Mouse (Mus musculus) ES-Bruce4 (cell line): ENCODE measurements around the gene Efcab11. TPM values are rescaled to one million over a fixed set of nuclear protein-coding genes. Genes with fewer than 3 reads are reported as not detected.
"Not testable (repeated sequence)": the region's sequence is repeated elsewhere in the genome, so short reads cannot be mapped to it uniquely, and the experiment has no call there.

ENCODE experiments used
- H3K27ac ChIP-seq: 2 replicates; pipeline ENCODE4 v1.5.1; 2012; ENCODE audit warnings: low read length, inconsistent platforms; ENCODE audit not compliant: insufficient read depth
- H3K27me3 ChIP-seq: 2 replicates; pipeline ENCODE4 v1.6.1; 2012; ENCODE audit warnings: mild to moderate bottlenecking, low read length, inconsistent platforms; ENCODE audit not compliant: control insufficient read depth, poor library complexity, insufficient read depth, severe bottlenecking
- H3K36me3 ChIP-seq: 2 replicates; pipeline ENCODE4 v1.6.1; 2012; ENCODE audit warnings: inconsistent platforms, mild to moderate bottlenecking, low read length, moderate library complexity; ENCODE audit not compliant: control insufficient read depth, poor library complexity, insufficient read depth, severe bottlenecking
- H3K4me1 ChIP-seq: one replicate; pipeline ENCODE4 v1.8.1; 2011; ENCODE audit warnings: low read length; ENCODE audit not compliant: control insufficient read depth, insufficient read depth
- H3K4me3 ChIP-seq: 2 replicates; pipeline ENCODE4 v1.5.1; 2011; ENCODE audit warnings: low read depth, mild to moderate bottlenecking, low read length
- H3K9ac ChIP-seq: 2 replicates; pipeline ENCODE4 v1.6.1; 2012; ENCODE audit warnings: low read depth, mild to moderate bottlenecking, inconsistent platforms; ENCODE audit not compliant: poor library complexity, severe bottlenecking
- H3K9me3 ChIP-seq: replicated peaks from 2 replicates; pipeline ENCODE4 v1.6.1; 2012; ENCODE audit warnings: mild to moderate bottlenecking, low read length, inconsistent platforms; ENCODE audit not compliant: control insufficient read depth, poor library complexity, insufficient read depth, severe bottlenecking
- CTCF ChIP-seq: IDR thresholded peaks from one replicate; pipeline ENCODE4 v1.8.1; 2011; ENCODE audit warnings: low read depth, low read length
- EP300 ChIP-seq: IDR thresholded peaks from 2 replicates; pipeline ENCODE4 v1.6.1; 2011; ENCODE audit warnings: low read depth, low read length; ENCODE audit not compliant: insufficient read depth
- POLR2A ChIP-seq: IDR thresholded peaks from one replicate; pipeline ENCODE4 v1.8.1; 2011; ENCODE audit warnings: low read length; ENCODE audit not compliant: insufficient read depth
- polyA plus RNA-seq: library from polyadenylated mRNA; stranded (reverse); fragments of >200 nt; gene quantifications from 2 replicates; pipeline ENCODE4 v1.2.4, GENCODE M21; 2011; ENCODE audit warnings: low read depth; ENCODE audit not compliant: missing spikeins, insufficient read depth, insufficient read length

Efcab11 gene
- polyA plus RNA-seq, 1 experiment = 8.4 TPM

- Histone ChIP-seq H3K9me3 (no peaks in the 10 kb centered on the region), H3K4me3 (no peak overlapping the region), H3K27me3 (no peaks in the 10 kb centered on the region), H3K9ac (no peak overlapping the region), H3K36me3 (no peaks in the 10 kb centered on the region), H3K4me1 (no peaks in the 10 kb centered on the region), H3K27ac (no peak overlapping the region)
- TF ChIP-seq CTCF (no peak), EP300 (no peak), POLR2A (no peak)
Observed at GRCm38 (mm10) chr12:99807891-99808290, 76.3 kb downstream of the Efcab11 start.

GRCm38 (mm10) chr12:99806741-99807140, 77.5 kb downstream of the Efcab11 start:
- H3K36me3 ChIP-seq, H3K4me3 ChIP-seq, H3K4me1 ChIP-seq, H3K27ac ChIP-seq, H3K9ac ChIP-seq, H3K9me3 ChIP-seq, H3K27me3 ChIP-seq: not testable (repeated sequence)

- H3K27ac ChIP-seq = no peak overlapping the region
- H3K27me3 ChIP-seq = no peaks in the 10 kb centered on the region
- no peak overlapping the region for H3K4me3 ChIP-seq
- H3K4me1 ChIP-seq = no peaks in the 10 kb centered on the region
- no peak for TF ChIP-seq CTCF
- TF ChIP-seq EP300 = no peak
- TF ChIP-seq POLR2A = no peak
- H3K9me3 ChIP-seq = no peaks in the 10 kb centered on the region; the same call in 1 of the 2 replicates
- no peak overlapping the region for H3K9ac ChIP-seq
- no peaks in the 10 kb centered on the region for H3K36me3 ChIP-seq
Observed at GRCm38 (mm10) chr12:99795921-99796320, 88.3 kb downstream of the Efcab11 start.

- Histone ChIP-seq H3K27ac (no peak overlapping the region), H3K9ac (no peak overlapping the region), H3K27me3 (no peaks in the 10 kb centered on the region), H3K4me1 (no peaks in the 10 kb centered on the region), H3K9me3 (no peaks in the 10 kb centered on the region; the same call in 1 of the 2 replicates), H3K36me3 (no peaks in the 10 kb centered on the region), H3K4me3 (no peak overlapping the region)
- TF ChIP-seq POLR2A (no peak), EP300 (no peak), CTCF (no peak)
Observed at GRCm38 (mm10) chr12:99794792-99795620, 89.2 kb downstream of the Efcab11 start.

GRCm38 (mm10) chr12:99794158-99794515, 90.1 kb downstream of the Efcab11 start:
- no peaks in the 10 kb centered on the region for H3K36me3 ChIP-seq
- no peak overlapping the region for H3K27ac ChIP-seq
- H3K4me1 ChIP-seq = no peaks in the 10 kb centered on the region
- TF ChIP-seq CTCF (no peak), EP300 (no peak), POLR2A (no peak)
- no peak overlapping the region for H3K9ac ChIP-seq
- no peaks in the 10 kb centered on the region for H3K27me3 ChIP-seq
- no peaks in the 10 kb centered on the region; the same call in 1 of the 2 replicates for H3K9me3 ChIP-seq
- H3K4me3 ChIP-seq = no peak overlapping the region

- Histone ChIP-seq H3K9me3 (no peaks in the 10 kb centered on the region; the same call in 1 of the 2 replicates), H3K9ac (no peak overlapping the region), H3K27me3 (no peaks in the 10 kb centered on the region), H3K27ac (no peak overlapping the region), H3K4me1 (no peaks in the 10 kb centered on the region), H3K4me3 (no peak overlapping the region), H3K36me3 (no peaks in the 10 kb centered on the region)
- TF ChIP-seq POLR2A = no peak
- no peak for TF ChIP-seq EP300
- no peak for TF ChIP-seq CTCF
Observed at GRCm38 (mm10) chr12:99793465-99794157, 90.6 kb downstream of the Efcab11 start.
